Mouse (Mus musculus) heart, postnatal 4 days (tissue): ENCODE results near the gene Pomt2. TPM values are rescaled to one million over a fixed set of nuclear protein-coding genes. Genes with fewer than 3 reads are reported as not detected.

ENCODE experiments used
- total RNA-seq, 2 experiments: library from RNA; stranded (reverse); gene quantifications; 2 replicates each; pipeline ENCODE4 v1.2.3; 2021

The Pomt2 gene
- total RNA-seq, 2 experiments from 2014 or later, result 10.7 to 11.9 TPM

Other genes starting within 250 kb of the Pomt2 start
- gene Cipc, start 200.9 kb downstream of the Pomt2 start, total RNA-seq, result 10 to 100 TPM; 34.1 to 39.3 TPM
- not detected for gene Zdhhc22, start 157.5 kb downstream of the Pomt2 start, total RNA-seq
- gene Tmem63c, start 126.6 kb downstream of the Pomt2 start, total RNA-seq, result under 1 TPM; 0.18 to 0.50 TPM
- not detected for gene Ngb, start 45.4 kb downstream of the Pomt2 start, total RNA-seq
- gene Gstz1, start 803 bp downstream of the Pomt2 start, total RNA-seq, result 10 to 100 TPM; 51.8 to 53.9 TPM
- under 1 TPM; 0.17 to 0.45 TPM for gene Samd15, start 51.8 kb upstream of the Pomt2 start, total RNA-seq
- gene Tmed8, start 52.5 kb upstream of the Pomt2 start, total RNA-seq, result 1 to 10 TPM; 6.7 TPM
- gene Noxred1, start 90.8 kb upstream of the Pomt2 start, total RNA-seq, result under 1 TPM in 1 of 2 experiments, not detected in 1; 0.26 TPM
- 10 to 100 TPM; 28.1 to 28.4 TPM for gene Vipas39, start 118.3 kb upstream of the Pomt2 start, total RNA-seq
- gene Ahsa1, start 118.5 kb upstream of the Pomt2 start, total RNA-seq, result 100 to 1,000 TPM in 1 of 2 experiments, 10 to 100 TPM in 1; 99.4 to 101 TPM
- 1 to 10 TPM in 1 of 2 experiments, under 1 TPM in 1; 0.52 to 1.0 TPM for gene Ism2, start 151.7 kb upstream of the Pomt2 start, total RNA-seq
- 10 to 100 TPM; 65.1 to 68.9 TPM for gene Sptlc2, start 240.4 kb upstream of the Pomt2 start, total RNA-seq